Mouse (Mus musculus): ENCODE data around the gene Nt5dc2. TPM values are rescaled to one million over a fixed set of nuclear protein-coding genes. Genes with fewer than 3 reads are reported as not detected.
A peak's percentile ranks its signal among the peaks of the same experiment; 100 is the strongest.

The Nt5dc2 gene
- total RNA-seq, 2 experiments from 2014 or later, result 91.8 to 93.8 TPM

DNA sequence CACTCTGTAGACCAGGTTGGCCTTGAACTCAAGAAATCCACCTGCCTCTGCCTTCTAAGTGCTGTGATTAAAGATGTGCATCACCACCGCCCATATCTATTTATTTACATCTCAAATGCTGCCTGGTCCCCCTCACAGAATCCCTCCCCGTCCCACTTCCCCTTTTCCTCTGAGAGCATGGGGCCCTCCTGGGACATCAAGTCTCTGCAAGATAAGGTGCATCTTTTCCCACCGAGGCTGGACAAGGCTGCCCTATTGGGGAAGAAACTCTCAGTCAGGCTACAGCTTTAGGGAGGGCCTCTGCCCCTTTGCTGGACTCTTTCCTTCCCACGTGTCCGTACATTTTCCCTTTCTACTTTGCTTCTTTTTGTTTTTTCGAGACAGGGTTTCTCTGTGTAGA lies 38.7 kb downstream of the Nt5dc2 start:
- no peak for DNase-seq

DNA sequence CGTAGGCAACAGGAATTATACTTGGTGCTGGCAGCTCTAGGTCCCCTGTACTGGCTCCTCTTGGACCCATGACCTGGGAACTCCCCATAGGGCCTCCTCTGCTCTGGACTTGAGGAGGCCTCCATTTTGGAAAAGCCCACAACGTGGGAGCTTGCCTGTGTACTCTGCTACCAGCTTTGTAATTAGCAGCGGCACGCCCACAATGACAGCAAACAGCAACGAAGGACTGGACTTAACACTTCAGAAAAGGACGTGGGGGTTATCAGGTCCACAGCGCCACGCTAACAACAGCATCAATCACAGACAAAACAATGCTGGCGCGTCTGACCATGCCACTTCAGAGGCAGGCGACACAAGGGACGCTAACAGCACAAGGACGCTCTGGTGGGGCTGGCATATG lies 40.1 kb downstream of the Nt5dc2 start:
- DNase-seq, result no peak

DNA sequence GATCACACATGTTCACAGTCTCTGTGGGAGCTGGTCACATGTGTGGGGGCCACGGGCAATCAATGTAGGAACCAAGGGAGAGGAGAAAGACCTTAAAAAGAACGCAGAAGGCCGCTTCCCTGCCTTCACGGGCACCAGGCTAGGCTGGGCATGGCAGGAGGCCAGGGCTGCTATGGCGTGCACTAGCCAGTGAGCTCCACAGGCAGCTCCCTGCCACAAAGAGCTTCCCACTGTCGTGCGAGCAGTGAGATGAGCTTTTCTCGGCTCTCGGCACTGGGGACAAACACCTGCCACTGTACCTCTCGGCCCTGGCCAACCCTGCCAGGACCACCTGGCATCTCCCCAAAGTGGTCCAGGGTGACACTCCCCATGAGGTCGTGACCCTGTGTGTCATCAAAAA lies 40.5 kb downstream of the Nt5dc2 start:
- DNase-seq, result peak; percentile 42

DNA sequence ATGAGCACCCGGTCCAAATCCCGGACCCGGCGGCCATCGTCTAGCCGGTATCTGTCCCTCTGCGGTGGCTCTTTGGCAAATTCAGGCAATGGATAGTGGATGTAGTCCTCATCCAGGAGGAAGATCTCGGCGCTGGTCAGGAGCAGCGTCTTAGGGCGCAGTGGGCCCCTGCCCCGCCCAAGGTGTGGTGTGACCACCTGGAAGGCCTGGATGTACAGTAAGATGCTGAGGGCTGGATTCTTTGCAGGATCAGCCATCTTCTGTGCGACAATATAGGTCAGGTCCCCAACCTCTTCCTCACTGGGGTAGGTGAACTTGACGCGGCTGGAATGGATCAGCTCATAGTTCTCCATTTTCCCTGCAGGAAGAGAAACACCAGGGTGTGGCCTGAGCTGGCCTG lies 41.0 kb downstream of the Nt5dc2 start:
- DNase-seq, result no peak

DNA sequence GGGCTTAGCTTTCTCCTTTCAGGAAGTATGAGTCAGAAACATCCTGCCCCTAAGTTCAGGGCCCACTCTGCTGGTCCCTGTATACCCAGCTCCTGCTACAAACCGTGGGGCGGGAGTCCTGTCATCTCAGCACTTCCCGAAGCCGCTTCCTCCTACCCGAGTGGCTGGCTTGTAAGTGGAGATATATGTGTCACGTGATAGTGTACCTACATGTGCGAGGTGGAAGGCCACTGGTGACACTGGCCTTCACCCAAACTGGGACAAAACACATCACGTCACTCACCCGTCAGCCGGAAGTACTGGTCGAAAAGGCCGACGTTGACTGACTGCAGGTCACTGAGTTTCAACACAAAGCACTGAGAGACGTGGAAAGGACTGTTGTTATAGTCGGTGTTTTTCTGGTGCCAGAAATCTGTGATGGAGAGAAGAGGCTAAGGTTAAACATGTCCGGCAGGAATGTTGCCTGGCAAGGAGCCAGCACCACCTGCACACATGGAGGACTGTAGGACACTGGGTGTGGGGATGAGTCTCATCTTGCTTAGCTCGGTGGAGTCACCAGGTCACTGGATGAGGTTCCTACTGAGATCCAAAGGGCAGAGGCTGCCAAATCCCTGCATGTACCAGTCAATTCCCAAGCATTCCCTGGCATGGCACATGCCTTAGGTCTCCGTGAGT lies 42.1 kb downstream of the Nt5dc2 start:
- peak; percentile 41 for DNase-seq

DNA sequence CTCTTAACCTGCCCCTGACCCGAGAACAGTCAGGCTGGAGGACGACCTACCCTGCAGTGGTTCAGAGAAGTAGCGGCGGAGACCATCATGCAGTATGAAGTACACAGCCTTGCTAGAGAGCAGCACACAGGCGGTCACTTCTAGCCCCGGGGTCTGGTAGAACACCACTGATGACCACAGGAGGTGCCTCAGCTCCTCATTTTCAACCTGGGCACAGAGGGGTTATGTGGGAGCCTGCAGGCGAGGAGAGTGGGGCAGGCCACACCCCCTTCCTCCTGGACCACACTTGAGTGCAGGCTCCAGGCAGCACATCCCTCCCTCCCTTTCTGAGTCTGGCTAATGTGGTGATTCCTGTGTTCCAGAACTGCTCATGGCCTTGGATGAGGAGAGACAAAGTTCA lies 42.7 kb downstream of the Nt5dc2 start:
- no peak for DNase-seq

DNA sequence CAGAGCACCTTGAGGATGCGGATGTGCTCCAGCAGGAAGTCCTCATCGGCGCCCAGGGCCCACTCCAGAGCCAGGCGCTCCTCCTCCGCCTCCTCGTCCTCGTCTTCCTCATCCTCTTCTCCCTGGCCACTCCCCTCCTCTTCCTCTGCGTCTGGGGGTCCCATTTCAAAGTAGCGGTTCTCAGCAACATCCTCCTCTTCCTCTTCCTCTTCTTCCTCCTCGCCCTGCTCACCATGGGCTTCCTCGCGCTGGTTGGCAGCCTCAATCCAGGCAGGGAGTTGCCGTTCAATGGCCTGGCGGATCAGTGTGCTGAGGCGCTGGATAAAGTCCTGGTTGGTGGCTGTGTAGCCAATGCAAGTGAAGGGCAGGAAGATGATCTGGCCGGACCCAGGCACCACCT lies 46.4 kb downstream of the Nt5dc2 start:
- DNase-seq, result no peak

DNA sequence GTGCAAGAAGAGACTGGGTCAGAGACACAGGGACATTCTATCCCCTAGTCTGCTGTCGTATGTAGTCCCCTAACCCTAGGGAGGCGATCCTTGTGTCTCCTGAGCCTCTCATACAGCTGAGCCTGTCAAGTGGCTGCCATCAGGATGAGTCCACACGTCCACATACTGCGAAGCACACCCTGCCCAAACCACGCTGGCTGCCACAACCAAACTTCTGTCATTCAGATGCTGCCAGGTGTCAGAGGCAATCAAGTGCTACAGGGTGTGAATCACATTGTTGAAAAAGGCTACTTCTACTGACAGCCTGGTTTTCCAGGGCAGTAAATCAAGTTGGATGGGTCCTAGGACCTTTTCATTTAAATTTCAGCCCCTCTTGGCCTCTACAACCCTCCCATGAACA lies 46.9 kb downstream of the Nt5dc2 start:
- DNase-seq, result no peak

DNA sequence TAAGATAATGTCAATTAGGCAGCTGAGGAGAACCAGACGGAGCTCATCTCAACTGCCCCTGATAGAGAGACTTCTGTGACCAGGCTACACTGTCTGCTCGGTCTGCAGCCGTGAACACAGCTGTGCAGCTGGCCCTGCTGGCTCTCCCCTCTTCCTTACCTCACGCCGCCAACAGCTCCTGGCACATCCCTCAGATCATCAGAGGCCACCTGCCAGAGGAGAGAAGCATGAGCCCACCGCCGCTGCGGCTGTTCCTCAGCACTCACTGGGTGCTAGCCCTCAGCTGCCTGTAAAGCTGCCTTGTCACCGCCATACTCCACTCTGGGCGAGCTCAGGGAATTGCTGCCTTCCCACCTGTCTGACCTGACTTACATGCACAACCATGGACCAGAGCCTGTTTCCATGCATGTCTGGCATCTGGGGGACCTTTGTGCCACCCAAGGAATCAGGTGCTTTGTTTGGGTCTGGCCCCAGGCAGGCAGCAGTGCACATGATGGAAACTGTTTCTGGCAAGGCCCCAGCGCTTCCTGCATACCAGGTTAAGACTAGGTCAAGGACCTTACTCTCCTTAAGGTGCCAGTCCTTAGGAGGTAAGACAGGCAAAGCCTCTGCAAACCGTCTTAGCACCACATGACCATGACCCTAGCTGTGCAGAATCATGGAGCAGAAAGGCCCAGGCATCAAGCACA lies 49.0 kb downstream of the Nt5dc2 start:
- DNase-seq, result no peak

DNA sequence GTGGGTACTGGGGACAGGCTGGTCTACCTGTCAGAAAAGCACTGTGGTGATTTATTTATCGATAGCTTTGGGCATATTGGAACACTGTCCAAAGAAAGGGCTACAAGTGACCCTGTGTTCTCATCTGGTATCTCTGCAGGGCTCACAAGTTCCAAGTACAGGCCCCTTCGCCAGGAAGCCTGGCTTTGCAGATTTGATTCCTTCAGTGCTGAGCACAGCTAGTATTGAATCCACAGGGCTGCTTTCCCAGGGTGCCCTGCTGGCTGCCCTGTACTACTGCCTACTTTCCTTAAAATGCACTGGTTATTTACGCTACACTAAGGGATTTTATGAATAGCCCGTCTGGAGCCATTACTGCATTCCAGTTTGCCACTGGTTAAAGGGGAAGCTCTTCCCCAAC lies 50.7 kb downstream of the Nt5dc2 start:
- DNase-seq, result no peak

DNA sequence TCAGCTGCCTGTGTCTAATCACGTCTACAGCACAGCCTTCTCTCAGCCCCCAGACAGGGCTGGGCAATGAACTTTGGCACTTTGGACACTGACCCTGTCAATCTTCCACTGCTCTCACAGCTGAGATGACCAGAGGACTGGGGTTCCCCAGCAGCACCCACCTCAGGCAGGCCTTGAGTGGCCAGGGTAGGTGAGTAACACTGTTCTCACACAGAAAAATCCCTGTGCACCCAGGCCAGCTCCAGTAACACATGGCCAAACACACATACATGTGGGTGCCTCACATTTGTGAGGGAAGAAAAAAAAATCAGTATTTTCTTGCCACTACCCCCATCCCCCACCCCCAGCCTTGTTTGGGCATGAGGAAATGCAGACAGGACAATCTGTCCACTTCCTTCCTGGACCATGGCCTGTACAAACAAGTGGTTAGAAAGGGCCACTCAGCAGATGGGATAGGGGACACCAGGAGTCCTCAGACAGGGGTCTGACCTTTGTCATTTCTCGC lies 52.0 kb downstream of the Nt5dc2 start:
- no peak for DNase-seq

DNA sequence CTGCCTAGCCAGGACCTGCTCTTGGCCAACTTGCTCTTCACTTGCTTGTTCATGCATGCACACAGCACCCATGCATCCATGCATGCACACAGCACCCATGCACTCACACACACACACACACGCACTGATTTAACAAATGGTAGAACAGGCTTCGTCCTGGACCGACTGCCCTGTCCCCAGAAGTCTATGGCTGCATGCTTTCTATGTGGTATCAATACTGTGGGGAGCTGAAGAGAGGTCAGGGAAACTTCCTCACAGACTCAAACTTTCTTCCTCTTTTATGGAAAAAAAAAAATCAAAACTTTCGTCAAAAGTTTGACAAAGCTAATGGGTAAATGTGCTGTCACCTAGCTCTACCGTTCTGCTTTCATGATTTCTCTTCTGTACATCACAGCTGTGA lies 52.7 kb downstream of the Nt5dc2 start:
- no peak for DNase-seq

DNA sequence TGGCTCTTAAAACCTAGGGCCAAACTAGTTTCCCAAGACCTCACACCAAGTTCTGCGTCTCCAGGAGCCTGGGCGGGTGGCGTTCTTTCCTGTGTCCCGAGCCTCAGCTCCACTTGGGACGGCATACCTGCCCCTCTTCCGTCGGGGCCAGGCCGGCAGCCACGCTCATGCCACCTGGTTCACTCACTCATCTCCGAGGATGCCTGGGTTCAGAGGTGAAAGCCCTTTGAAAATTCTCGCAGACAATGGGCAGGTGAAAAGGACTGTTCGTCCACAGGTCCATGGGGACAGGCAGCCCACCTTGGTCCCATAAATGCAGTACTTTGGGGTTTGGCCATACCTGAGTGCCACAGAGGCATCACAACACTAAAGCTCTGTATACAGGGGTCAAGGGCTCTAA lies 53.3 kb downstream of the Nt5dc2 start:
- no peak for DNase-seq

DNA sequence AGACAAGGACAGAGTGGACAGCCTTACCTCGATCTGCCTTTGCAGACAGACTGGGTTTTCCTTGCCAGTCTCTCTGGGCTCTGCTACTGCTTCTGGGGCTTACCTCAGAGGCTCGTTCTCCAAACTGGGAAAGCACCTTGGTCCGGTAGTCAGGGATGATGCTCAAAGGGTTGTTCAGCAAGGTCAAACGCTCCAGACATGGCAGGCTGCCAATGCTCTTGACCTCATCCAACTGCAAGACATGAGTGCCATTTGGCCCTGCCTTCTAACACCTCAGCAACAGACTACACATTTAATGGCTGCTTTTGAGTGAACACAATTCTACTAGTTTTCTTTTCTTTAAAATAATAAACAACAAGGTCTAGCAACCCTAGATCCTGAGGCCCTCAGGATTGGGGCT lies 55.8 kb downstream of the Nt5dc2 start:
- peak; percentile 79 for DNase-seq

Other genes starting within 250 kb of the Nt5dc2 start
- gene Itih4, start 244.6 kb upstream of the Nt5dc2 start, total RNA-seq (2021), result 1 to 10 TPM; 1.6 to 2.5 TPM
- under 1 TPM; 0.55 to 0.74 TPM for gene Itih3, start 207.3 kb upstream of the Nt5dc2 start, total RNA-seq (2021)
- gene Itih1, start 187.8 kb upstream of the Nt5dc2 start, total RNA-seq (2021), result not detected
- gene Nek4, start 179.7 kb upstream of the Nt5dc2 start, total RNA-seq (2021), result 1 to 10 TPM; 3.6 to 4.6 TPM
- gene Glt8d1, start 129.7 kb upstream of the Nt5dc2 start, total RNA-seq (2021), result 10 to 100 TPM; 31.2 to 32.3 TPM
- gene Spcs1, start 129.4 kb upstream of the Nt5dc2 start, total RNA-seq (2021), result 100 to 1,000 TPM; 176 to 181 TPM
- 100 to 1,000 TPM in 1 of 2 experiments, 10 to 100 TPM in 1; 97.2 to 101 TPM for gene Pbrm1, start 111.9 kb upstream of the Nt5dc2 start, total RNA-seq (2021)
- gene Gnl3, start 111.9 kb upstream of the Nt5dc2 start, total RNA-seq (2021), result 10 to 100 TPM; 37.9 to 41.4 TPM
- 10 to 100 TPM; 80.5 to 91.4 TPM for gene Smim4, start 2.1 kb upstream of the Nt5dc2 start, total RNA-seq (2021)
- 10 to 100 TPM; 77.1 to 84.3 TPM for gene Stab1, start 37.6 kb downstream of the Nt5dc2 start, total RNA-seq (2021)
- 1,000 to 10,000 TPM; 5,292 to 5,773 TPM for gene Tnnc1, start 77.3 kb downstream of the Nt5dc2 start, total RNA-seq (2021)
- gene Nisch, start 85.9 kb downstream of the Nt5dc2 start, total RNA-seq (2021), result 100 to 1,000 TPM; 301 to 310 TPM
- gene Sema3g, start 86.8 kb downstream of the Nt5dc2 start, total RNA-seq (2021), result 10 to 100 TPM in 1 of 2 experiments, 1 to 10 TPM in 1; 9.2 to 11.4 TPM
- gene Phf7, start 120.3 kb downstream of the Nt5dc2 start, total RNA-seq (2021), result 1 to 10 TPM; 5.5 to 6.4 TPM
- 10 to 100 TPM; 54.4 to 54.8 TPM for gene Bap1, start 120.4 kb downstream of the Nt5dc2 start, total RNA-seq (2021)
- gene Dnah1, start 192.8 kb downstream of the Nt5dc2 start, total RNA-seq (2021), result under 1 TPM; 0.21 to 0.29 TPM
- gene Capn7, start 205.6 kb downstream of the Nt5dc2 start, total RNA-seq (2021), result 10 to 100 TPM; 36.1 to 36.7 TPM

All from heart, postnatal 4 days (tissue).